Mouse (Mus musculus) heart, embryonic 11.5 days (tissue): Measurements from ENCODE around the gene Pgam1. TPM values are rescaled to one million over a fixed set of nuclear protein-coding genes. Genes with fewer than 3 reads are reported as not detected.

Source experiments
- ATAC-seq: fragments of 200-750 bp; cut with Nextera tagmentation; replicated peaks from 2 replicates; pipeline ENCODE4 v1.8.0; 2017; ENCODE audit warnings: moderate library complexity; ENCODE audit not compliant: insufficient number of reproducible peaks, low FRiP score, low TSS enrichment
- H3K27ac ChIP-seq: fragments of 300-500 bp; sonication (generic); 2 replicates; pipeline ENCODE4 v1.5.1; 2014; ENCODE audit warnings: mild to moderate bottlenecking, low read depth, low read length
- H3K27me3 ChIP-seq: fragments of 300-500 bp; sonication (generic); 2 replicates; pipeline ENCODE4 v1.6.1; 2014; ENCODE audit warnings: mild to moderate bottlenecking, low read length, mixed read lengths; ENCODE audit not compliant: control insufficient read depth, insufficient read depth
- H3K36me3 ChIP-seq: fragments of 300-500 bp; sonication (generic); 2 replicates; pipeline ENCODE4 v1.6.1; 2014; ENCODE audit warnings: mild to moderate bottlenecking, low read length, moderate library complexity, mixed read lengths; ENCODE audit not compliant: control insufficient read depth, insufficient read depth
- H3K4me1 ChIP-seq: fragments of 300-500 bp; sonication (generic); 2 replicates; pipeline ENCODE4 v1.6.1; 2014; ENCODE audit warnings: low read length; ENCODE audit not compliant: control insufficient read depth, insufficient read depth
- H3K4me2 ChIP-seq: fragments of 300-500 bp; sonication (generic); 2 replicates; pipeline ENCODE4 v1.6.1; 2014; ENCODE audit warnings: mild to moderate bottlenecking, moderate library complexity
- H3K4me3 ChIP-seq: fragments of 300-500 bp; sonication (generic); 2 replicates; pipeline ENCODE4 v1.5.1; 2014; ENCODE audit warnings: low read depth, low read length
- H3K9ac ChIP-seq: fragments of 300-500 bp; sonication (generic); 2 replicates; pipeline ENCODE4 v1.6.1; 2014; ENCODE audit warnings: mild to moderate bottlenecking, low read depth, low read length, moderate library complexity
- H3K9me3 ChIP-seq: fragments of 300-500 bp; sonication (generic); replicated peaks from 2 replicates; pipeline ENCODE4 v1.6.1; 2016; ENCODE audit warnings: low read length; ENCODE audit not compliant: control insufficient read depth
- WGBS: fragments of 180-500 bp; shearing (Covaris S2); extraction: QIAGEN DNeasy Blood & Tissue Kit; methylation state at CpG from one replicate; pipeline ENCODE4 v1.1.7; 2014; ENCODE audit not compliant: insufficient replicate concordance; 5-methylcytosine and 5-hydroxymethylcytosine counted together
- polyA plus RNA-seq: library from polyadenylated mRNA; unstranded; fragments of >200 nt; fragmentation: Nextera tagmentation; extraction: Ambion mirVana; gene quantifications from 2 replicates; pipeline ENCODE4 v1.2.1, GENCODE M21; 2014

Pgam1 gene
- polyA plus RNA-seq, 1 experiment from 2014 or later, result 1,127 TPM

- Histone ChIP-seq H3K4me2 (peak overlapping the region; percentile 72), H3K9me3 (no peaks in the 10 kb centered on the region), H3K4me1 (peaks cover 7% of the 10 kb centered on the region), H3K36me3 (peaks cover 5% of the 10 kb centered on the region; the same call in 1 of the 2 replicates), H3K27ac (no peak overlapping the region), H3K9ac (peak overlapping the region; percentile 56), H3K27me3 (no peaks in the 10 kb centered on the region), H3K4me3 (peak overlapping the region; percentile 82)
- no peak for ATAC-seq
- WGBS, result 36% methylated on average over 7 of the region's 7 CpGs
These were observed 16.8 kb upstream of the Pgam1 start for GRCm38 (mm10) chr19:41894959-41895358.

- ATAC-seq, result peak; percentile 81
- Histone ChIP-seq H3K4me2 (peak within 1 kb of the TSS; percentile 72), H3K9me3 (no peaks in the 10 kb centered on the region), H3K36me3 (no peaks in the 10 kb centered on the region), H3K4me3 (peak within 1 kb of the TSS; percentile 82), H3K9ac (peak within 1 kb of the TSS; percentile 66), H3K27ac (no peak within 1 kb of the TSS), H3K4me1 (peaks cover 7% of the 10 kb centered on the region), H3K27me3 (no peaks in the 10 kb centered on the region)
- 1% methylated on average over 46 of the region's 46 CpGs for WGBS
These were observed 16.0 kb upstream of the Pgam1 start, which contains the start of gene Rrp12 for GRCm38 (mm10) chr19:41895460-41896318. Gene Rrp12, minus strand, starts transcription at chr19:41896173.

- peak overlapping the region; percentile 66 for H3K9ac ChIP-seq
- no peak for ATAC-seq
- H3K36me3 ChIP-seq, result no peaks in the 10 kb centered on the region
- peak overlapping the region; percentile 82 for H3K4me3 ChIP-seq
- peaks cover 7% of the 10 kb centered on the region for H3K4me1 ChIP-seq
- peak overlapping the region; percentile 72 for H3K4me2 ChIP-seq
- 20% methylated on average over 18 of the region's 18 CpGs for WGBS
- H3K9me3 ChIP-seq, result no peaks in the 10 kb centered on the region
- H3K27me3 ChIP-seq, result no peaks in the 10 kb centered on the region
- H3K27ac ChIP-seq, result no peak overlapping the region
These were observed 15.4 kb upstream of the Pgam1 start for GRCm38 (mm10) chr19:41896319-41896711.

GRCm38 (mm10) chr19:41898860-41899259 lies 12.9 kb upstream of the Pgam1 start:
- H3K9ac ChIP-seq, result no peak overlapping the region
- 42% methylated on average over 4 of the region's 4 CpGs for WGBS
- H3K36me3 ChIP-seq, result no peaks in the 10 kb centered on the region
- H3K27me3 ChIP-seq, result no peaks in the 10 kb centered on the region
- no peak for ATAC-seq
- no peak overlapping the region for H3K4me2 ChIP-seq
- no peak overlapping the region for H3K27ac ChIP-seq
- no peak overlapping the region for H3K4me3 ChIP-seq
- peaks cover 7% of the 10 kb centered on the region for H3K4me1 ChIP-seq
- H3K9me3 ChIP-seq, result no peaks in the 10 kb centered on the region

GRCm38 (mm10) chr19:41900495-41901090 lies 11.1 kb upstream of the Pgam1 start:
- no peaks in the 10 kb centered on the region for H3K9me3 ChIP-seq
- H3K4me1 ChIP-seq, result no peaks in the 10 kb centered on the region; the same call in 1 of the 2 replicates
- no peaks in the 10 kb centered on the region for H3K36me3 ChIP-seq
- no peaks in the 10 kb centered on the region for H3K27me3 ChIP-seq
- H3K27ac ChIP-seq, result no peak overlapping the region
- no peak overlapping the region for H3K4me3 ChIP-seq
- ATAC-seq, result no peak
- H3K4me2 ChIP-seq, result no peak overlapping the region
- WGBS, result 76% methylated on average over 8 of the region's 8 CpGs
- no peak overlapping the region for H3K9ac ChIP-seq

- H3K9ac ChIP-seq, result no peak overlapping the region
- no peak for ATAC-seq
- H3K36me3 ChIP-seq, result no peaks in the 10 kb centered on the region
- H3K27me3 ChIP-seq, result no peaks in the 10 kb centered on the region
- no peak overlapping the region for H3K4me3 ChIP-seq
- H3K27ac ChIP-seq, result 0 out of 2 replicates have a peak overlapping the region, but pooled peaks have one; percentile 15
- H3K4me1 ChIP-seq, result 0 out of 2 replicates have a peak, but pooled peaks cover under 1% of the 10 kb centered on the region
- H3K4me2 ChIP-seq, result no peak overlapping the region
- 35% methylated on average over 2 of the region's 2 CpGs for WGBS
- no peaks in the 10 kb centered on the region for H3K9me3 ChIP-seq
These were observed 10.0 kb upstream of the Pgam1 start for GRCm38 (mm10) chr19:41901696-41902095.

GRCm38 (mm10) chr19:41902848-41903593 lies 8.7 kb upstream of the Pgam1 start:
- Histone ChIP-seq H3K4me3 (no peak overlapping the region), H3K4me1 (peaks cover 7% of the 10 kb centered on the region; the same call in 1 of the 2 replicates), H3K9me3 (no peaks in the 10 kb centered on the region), H3K36me3 (no peaks in the 10 kb centered on the region), H3K9ac (no peak overlapping the region), H3K4me2 (no peak overlapping the region; the same call in 1 of the 2 replicates), H3K27ac (no peak overlapping the region), H3K27me3 (no peaks in the 10 kb centered on the region)
- 63% methylated on average over 10 of the region's 10 CpGs for WGBS
- ATAC-seq, result no peak

GRCm38 (mm10) chr19:41905246-41905645 lies 6.5 kb upstream of the Pgam1 start:
- Histone ChIP-seq H3K4me3 (no peak overlapping the region), H3K27me3 (no peaks in the 10 kb centered on the region), H3K4me1 (peaks cover 7% of the 10 kb centered on the region; the same call in 1 of the 2 replicates), H3K9me3 (no peaks in the 10 kb centered on the region), H3K27ac (no peak overlapping the region), H3K36me3 (no peaks in the 10 kb centered on the region), H3K4me2 (no peak overlapping the region), H3K9ac (no peak overlapping the region)
- no peak for ATAC-seq
- 99% methylated on average over 2 of the region's 2 CpGs for WGBS
